Mouse (Mus musculus): ENCODE measurements around the gene Oxsr1.

The Oxsr1 gene

DNA sequence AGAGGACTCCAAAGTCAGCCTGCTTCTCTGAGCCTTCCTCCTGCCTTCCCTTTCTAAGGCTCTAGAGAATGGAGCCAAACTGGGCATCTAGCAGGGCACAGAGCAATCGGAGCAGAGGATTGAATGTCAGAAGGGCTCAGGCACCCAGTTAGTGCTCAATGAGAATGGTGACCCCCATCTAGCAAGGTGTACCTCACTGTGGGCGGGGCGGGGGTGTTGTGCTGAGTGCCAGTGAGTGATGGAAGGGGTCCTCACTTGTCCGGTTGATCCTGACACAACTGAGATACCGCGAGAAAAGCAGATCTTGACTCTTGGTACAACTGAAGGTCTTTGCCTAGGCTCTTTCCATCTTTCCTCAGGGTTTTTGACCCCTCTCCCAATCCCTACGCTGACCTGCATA, 16.9 kb upstream of the Oxsr1 start:
- in situ Hi-C loops (cut with MboI, MseI): no loop called here

DNA sequence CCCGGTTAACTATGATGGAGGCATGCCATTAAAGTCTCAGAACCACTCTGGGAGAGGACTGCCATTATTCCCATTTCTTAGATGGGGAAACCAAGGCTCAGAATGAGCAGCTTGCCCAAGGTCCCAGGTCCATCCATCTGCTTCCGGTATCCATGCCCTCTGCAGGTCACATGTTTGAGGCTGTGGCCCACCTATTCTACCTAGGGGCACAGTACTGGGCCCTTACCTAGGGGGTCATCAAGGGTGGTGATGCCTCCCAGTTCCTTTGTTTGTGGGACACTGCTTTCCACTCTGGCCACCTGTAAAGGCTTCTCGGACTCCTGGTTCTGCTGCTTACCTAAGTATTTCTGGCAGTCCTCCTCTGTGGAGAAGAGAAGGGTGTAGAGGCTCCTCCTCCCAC, 16.1 kb upstream of the Oxsr1 start:
- in situ Hi-C loops (cut with MboI, MseI): no loop called here

- in situ Hi-C loops (cut with MboI, MseI): no loop called here
Observed at GRCm38 (mm10) chr9:119337842-119338241, 15.6 kb upstream of the Oxsr1 start.

DNA sequence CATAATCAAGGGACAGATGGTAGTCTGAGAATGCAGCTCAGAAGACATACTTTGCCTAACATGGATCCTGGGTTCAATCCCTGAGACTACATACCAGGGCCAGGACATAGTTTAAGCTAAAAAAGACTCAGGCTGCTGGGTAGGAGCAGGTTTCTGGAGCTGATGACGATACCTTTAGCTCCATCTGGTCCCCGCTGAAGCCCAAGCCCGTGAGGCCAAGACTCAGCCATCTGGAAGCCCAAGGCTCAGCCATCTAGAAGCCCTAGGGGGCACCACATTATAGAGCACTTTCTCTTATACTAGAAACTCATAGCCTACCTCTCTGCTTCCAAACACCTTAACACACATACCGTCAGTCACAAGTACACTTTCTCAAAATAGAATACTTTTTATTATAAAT, 13.3 kb upstream of the Oxsr1 start:
- in situ Hi-C loops (cut with MboI, MseI): no loop called here

DNA sequence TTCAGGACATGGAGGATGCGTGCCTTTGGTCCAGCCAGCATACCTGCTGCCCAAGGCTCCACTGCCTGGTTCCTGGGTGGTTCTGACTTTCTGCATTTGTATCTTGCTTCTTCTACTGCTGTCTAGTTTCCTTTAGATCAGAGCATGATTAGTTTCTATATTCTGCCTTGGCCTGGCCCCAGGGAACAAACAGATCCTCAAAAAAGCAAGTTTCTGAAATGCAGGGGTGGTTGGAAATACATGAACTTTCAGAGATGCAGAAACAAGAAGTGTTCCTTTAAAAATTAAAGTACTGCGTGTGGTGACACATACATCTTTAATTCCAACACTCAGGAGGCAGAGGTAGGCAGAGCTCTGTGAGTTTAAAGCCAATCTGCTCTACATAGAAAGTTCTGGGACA, 12.6 kb upstream of the Oxsr1 start:
- in situ Hi-C loops (cut with MboI, MseI): no loop called here

- in situ Hi-C loops (cut with MboI, MseI): no loop called here
Observed at GRCm38 (mm10) chr9:119334324-119334723, 12.1 kb upstream of the Oxsr1 start.

- in situ Hi-C loops (cut with MboI, MseI): no loop called here
Observed at GRCm38 (mm10) chr9:119330186-119330963, 8.1 kb upstream of the Oxsr1 start.

DNA sequence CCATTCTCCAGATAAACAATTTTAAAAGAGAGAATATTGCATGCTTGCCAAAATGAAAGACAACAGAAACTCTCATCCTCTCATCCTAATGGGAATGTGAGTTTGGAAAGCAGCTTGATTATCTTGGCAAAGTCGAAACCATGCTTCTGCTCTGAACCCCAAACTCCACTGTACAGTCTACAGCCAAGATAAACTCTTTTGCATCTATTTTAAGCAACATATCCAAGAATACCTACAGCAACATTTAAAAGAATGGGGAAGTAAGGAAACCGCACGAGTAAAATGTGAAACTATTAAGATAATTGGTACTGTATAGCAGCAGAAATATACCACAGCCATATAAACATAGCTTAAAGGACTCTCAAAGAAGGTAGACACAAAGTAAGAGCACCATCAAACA, 6.3 kb upstream of the Oxsr1 start:
- in situ Hi-C loops (cut with MboI, MseI): loop anchor here in 1 of 2 experiments (10.0 kb wide), 1 partner anchor 796 kb away; the partner anchor contains the start of gene Rpsa

- in situ Hi-C loops (cut with MboI, MseI): loop anchor here in 1 of 2 experiments (10.0 kb wide), 1 partner anchor 801 kb away; the partner anchor contains the start of gene Rpsa
Observed at GRCm38 (mm10) chr9:119324130-119324529, 1.9 kb upstream of the Oxsr1 start.

- in situ Hi-C loops (cut with MboI, MseI): loop anchor here in 1 of 2 experiments (10.0 kb wide), 1 partner anchor 802 kb away; the partner anchor contains the start of gene Rpsa
Observed at GRCm38 (mm10) chr9:119323260-119323645, 1.0 kb upstream of the Oxsr1 start.

DNA sequence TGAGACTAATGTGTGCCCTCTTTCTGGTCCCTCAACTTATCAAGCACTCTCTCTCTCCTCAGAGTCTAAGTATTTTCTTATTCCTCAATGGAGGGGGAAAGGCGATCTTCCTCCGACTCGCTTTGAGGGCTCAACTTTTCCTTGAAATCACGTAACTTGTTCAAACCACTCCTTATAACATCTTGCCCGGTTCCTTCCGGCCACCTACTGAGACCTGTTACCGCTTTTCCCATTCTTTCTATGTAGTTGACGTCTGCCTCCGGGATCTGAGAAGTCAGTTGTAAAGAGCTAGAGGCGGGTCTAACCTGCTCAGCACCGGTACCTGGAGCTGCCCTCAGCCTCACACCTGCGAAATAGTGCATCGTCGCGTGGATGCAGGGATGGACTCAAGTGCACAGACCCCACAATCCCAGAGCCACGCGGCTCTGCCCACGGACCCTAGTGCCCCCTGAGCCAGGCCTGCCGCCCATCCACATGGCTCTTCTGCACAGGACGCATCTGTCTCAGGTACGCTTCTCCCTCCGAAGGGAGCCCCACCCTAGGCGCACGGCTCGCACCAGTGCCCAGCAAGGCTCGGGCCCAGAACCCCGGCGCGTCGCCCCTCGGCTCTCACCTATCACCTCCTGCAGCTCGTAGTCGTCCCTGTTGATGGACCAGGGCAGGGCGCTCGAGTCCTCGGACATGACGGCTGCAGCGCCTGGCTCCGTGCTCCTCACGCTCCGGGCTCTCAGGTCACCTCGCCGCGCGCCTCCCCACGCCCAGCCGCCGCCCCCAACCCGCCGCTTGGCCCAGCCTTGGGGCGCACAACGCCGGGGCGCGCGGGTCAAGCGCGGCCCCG, 616 bp downstream of the Oxsr1 start:
- in situ Hi-C loops (cut with MboI, MseI): loop anchor here in 1 of 2 experiments (10.0 kb wide), 1 partner anchor 803 kb away; the partner anchor contains the start of gene Rpsa

DNA sequence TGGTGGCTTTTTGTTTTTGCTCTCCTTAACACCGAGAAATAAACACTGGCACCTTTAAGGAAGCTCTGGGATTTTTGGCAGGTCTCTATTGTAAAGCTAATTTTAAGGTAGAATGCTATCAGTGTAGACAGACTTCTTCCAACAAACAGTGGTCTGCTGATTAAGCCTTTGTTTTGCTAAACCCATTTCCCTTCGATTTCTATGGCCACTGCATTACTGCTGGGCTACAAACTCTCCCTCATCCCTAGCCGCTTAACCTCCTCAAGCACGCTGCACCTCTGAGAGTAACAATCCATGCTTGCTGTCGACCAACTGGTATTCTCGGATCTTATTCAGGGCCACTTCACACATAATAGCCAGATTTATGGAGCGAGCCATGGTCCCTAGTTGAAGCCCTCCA, 1.3 kb downstream of the Oxsr1 start:
- in situ Hi-C loops (cut with MboI, MseI): loop anchor here in 1 of 2 experiments (10.0 kb wide), 1 partner anchor 804 kb away; the partner anchor contains the start of gene Rpsa

DNA sequence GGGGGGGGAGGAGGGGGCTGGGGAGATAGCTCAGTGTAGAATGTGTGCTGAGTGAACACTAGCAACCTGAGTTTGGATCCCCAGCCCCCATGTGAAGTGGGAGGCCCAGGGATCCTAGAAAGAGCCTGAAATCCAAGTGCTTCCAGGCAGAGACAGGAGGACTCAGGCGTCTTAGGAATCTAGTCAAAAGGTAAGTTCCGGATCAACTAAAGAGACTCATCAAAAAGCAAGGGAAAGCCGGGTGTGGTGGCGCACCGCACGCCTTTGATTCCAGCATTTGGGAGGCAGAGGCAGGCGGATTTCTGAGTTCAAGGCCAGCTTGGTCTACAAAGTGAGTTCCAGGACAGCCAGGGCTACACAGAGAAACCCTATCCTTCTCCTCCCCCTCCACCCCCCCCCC, 1.8 kb downstream of the Oxsr1 start:
- in situ Hi-C loops (cut with MboI, MseI): loop anchor here in 1 of 2 experiments (10.0 kb wide), 1 partner anchor 804 kb away; the partner anchor contains the start of gene Rpsa

GRCm38 (mm10) chr9:119318891-119319290, 3.3 kb downstream of the Oxsr1 start:
- in situ Hi-C loops (cut with MboI, MseI): no loop called here

GRCm38 (mm10) chr9:119313096-119313495, 9.1 kb downstream of the Oxsr1 start:
- in situ Hi-C loops (cut with MboI, MseI): no loop called here

- in situ Hi-C loops (cut with MboI, MseI): no loop called here
Observed at GRCm38 (mm10) chr9:119309067-119309466, 13.2 kb downstream of the Oxsr1 start.

GRCm38 (mm10) chr9:119305863-119306262, 16.4 kb downstream of the Oxsr1 start:
- in situ Hi-C loops (cut with MboI, MseI): no loop called here

DNA sequence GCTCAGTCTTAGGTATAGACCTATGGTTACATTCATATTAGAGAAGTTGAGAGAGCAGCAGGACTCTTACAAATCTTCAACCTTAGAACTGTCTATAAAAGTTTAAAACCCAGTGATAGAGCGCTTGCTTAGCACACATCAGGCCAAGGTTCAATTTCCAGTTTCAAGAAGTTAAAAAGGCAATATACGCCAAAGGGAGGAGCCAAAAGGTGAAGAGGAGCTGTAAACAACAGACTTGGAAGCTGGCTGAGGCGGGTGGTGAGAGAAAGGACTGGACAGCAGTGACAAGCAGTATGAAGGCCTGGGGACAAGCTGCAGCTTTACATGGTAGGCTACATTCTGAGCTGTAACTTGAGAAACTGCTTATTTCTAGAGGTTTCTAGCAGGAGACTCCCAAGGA, 23.7 kb downstream of the Oxsr1 start:
- in situ Hi-C loops (cut with MboI, MseI): no loop called here

GRCm38 (mm10) chr9:119297696-119298095, 24.5 kb downstream of the Oxsr1 start:
- in situ Hi-C loops (cut with MboI, MseI): no loop called here

- in situ Hi-C loops (cut with MboI, MseI): no loop called here
Observed at GRCm38 (mm10) chr9:119290791-119291190, 31.4 kb downstream of the Oxsr1 start.

DNA sequence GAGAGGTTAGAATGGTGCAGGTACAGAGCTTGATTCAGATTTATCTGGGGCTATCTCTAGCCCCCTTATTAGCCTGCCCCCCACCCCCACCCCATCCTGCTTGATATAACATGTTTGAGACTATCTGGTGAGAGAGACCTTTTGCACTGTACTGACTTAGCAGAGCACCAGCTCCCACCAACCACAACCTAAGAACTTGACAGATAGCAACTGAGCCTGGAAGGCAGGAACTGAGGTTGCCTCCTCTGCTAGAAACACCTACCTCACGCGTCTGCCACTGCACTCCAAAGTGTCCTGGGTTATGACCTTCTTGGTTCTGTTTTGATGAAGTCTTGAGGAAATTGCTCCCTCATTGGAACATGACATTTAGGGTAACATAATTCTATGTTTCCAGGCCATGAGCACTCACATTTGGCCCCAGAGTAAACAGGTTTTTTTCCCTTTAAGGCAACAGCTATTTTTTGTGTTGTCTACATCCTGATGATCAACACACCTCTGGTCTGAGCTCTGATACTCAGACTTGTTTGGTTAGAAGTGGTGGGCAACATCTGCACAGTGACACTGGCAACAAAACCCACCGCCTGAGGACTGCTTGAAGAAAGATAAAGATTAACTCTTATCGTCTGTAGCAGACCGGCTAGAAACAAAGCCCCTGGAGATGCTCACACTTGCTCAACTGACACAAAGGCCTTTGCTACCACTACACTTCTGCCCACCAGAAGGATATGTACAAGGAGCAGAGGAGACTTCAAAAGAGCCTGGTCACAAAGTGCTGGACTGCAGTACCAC, 41.1 kb downstream of the Oxsr1 start:
- in situ Hi-C loops (cut with MboI, MseI): no loop called here
